Mouse (Mus musculus): ENCODE measurements around the gene Ankfn1.

Ankfn1 gene

DNA sequence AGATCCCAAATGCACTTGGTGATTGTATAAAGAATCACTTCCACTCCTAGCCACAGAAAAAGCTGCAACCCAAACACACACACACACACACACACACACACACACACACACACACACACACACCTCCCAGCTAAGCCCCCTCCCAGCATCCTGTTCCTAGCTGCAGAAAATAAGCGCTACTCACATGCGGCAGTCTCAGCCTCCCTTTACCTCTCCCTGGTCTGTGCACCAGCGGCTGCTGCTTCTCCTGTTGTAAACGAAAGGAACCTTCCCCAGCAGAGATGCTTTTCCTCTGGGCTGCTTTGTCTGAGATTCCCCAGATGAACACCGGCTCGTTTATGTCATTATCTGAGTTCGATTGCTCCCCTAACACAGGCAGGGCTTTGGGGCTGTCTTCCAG is at the start of gene Ankfn1:
TSS of gene Ankfn1 (minus strand) at position 223 of the 400 bp plus-strand sequence.
- DNase-seq (ENCODE audit: low read depth, low spot score), result no peak

GRCm38 (mm10) chr11:89823661-89824446 is 46.4 kb upstream of the Ankfn1 start:
- DNase-seq (ENCODE audit: low read depth, low spot score), result no peak

DNA sequence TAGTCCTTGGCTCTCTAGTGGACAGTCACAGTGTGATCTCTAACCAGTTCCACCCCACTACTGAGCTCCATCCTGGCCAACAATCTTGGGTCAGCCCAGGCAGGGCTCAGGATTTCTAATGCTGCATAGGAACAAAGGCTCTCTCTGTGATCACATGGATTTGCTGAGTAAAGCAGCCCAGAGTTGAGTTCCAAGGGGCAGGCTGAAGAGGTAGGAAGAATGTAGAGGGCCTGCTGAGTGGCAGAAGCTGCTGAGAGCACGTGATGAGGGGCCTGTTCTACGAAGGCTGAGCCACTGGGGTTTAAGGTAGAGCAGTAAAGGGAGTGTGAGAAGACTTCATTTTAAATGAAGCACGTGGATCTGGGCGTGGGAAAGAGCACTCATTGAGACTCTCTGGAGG is 41.1 kb upstream of the Ankfn1 start:
- DNase-seq (ENCODE audit: low read depth, low spot score), result no peak

DNA sequence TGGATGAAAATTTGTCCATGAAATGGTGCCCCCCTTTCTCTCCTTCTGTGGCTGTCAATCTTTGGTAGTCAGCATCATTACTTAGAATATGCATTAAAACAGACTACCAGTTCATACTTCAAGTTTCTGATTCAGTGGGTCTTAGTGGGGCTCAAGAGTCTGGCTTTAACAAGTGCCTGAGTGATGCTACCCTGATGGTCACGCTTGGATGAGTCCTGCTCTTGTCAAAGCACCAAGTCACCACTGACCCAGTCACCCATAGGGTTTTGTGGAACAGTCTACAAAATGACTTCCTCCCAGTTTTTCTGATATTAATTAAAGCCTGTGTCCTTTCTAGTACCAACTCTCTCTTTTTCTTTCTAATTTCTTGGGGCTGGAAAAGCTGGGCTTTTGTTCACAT is 34.0 kb upstream of the Ankfn1 start:
- no peak for DNase-seq (ENCODE audit: low read depth, low spot score)

GRCm38 (mm10) chr11:89807998-89808397 is 30.5 kb upstream of the Ankfn1 start:
- DNase-seq (ENCODE audit: low read depth, low spot score), result no peak

DNA sequence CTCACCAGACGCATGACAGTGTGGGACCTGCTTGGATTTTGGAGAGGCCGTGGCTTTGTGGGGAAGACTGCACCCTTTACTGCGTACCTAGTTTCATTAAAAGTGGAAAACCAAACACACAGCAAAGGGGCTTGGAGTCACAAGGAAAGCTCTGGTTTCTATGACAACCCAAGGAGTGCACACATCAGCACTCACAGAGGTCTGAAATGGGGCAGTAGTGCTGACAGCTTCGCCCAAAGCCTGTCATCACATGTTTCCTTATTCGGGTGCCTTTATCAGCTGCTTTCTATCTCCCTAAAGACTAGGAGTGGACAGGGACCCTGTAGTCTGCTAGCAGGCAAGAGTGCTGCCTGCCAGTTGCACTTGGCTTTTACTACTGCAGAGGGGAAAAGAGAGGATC is 27.4 kb upstream of the Ankfn1 start:
- no peak for DNase-seq (ENCODE audit: low read depth, low spot score)

DNA sequence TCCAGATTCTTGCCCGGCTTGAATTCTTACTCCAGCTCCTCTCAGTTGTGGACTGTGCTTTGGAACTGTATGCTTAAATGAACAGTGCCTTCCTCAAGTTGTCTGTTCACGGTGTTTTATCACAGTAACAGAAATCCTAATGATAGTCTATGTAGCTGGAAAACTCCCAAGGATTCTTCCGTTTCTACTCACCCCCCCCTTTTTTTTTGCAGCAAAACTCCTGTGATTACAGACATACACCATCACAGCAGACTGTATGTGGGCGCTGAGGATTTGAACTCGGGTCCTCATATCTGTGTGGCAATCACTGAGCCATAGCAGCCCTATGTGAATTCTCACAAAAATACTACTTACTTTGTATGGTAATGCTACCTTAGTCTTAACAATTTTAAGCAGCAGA is 26.5 kb upstream of the Ankfn1 start:
- DNase-seq (ENCODE audit: low read depth, low spot score), result no peak

DNA sequence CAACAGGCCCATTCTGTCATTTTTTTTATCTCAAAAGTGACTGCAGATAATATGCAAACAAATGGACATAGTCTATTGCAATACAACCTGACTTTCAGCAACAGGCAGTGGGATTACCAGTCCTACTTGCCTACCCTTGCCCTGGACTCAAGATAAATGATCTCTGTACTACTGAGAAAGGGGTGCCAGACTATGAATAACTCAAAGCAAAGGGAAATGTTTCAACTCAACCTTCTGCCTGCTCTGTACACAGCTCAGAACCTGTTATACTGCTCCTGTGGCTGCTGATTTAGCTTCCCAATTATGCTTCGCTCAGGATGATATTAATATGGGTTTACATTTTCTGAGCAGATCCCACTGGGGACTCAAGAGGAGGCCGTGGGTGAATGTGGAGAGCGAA is 15.3 kb upstream of the Ankfn1 start:
- DNase-seq (ENCODE audit: low read depth, low spot score), result no peak

DNA sequence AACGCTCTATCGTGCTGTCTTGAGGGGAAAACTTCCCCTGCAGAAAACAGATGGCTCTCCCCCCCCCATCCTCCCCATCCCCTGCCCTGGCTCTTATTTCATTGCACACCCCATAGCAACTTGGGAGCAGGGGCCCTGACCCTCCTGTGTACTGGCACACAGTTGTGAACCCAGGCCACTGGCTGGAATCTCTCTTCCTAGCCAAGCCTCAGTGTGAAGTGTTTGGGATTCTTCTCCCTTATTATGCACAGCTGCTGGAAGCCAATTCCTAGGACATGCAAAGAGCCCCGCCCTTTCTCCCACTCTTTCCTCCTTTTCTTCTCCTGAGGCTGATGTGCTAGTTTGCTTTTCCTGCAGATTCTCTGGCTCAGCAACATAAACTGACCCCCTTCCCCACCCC is 1.4 kb downstream of the Ankfn1 start:
- no peak for DNase-seq (ENCODE audit: low read depth, low spot score)

GRCm38 (mm10) chr11:89774913-89775312 is 2.5 kb downstream of the Ankfn1 start:
- DNase-seq (ENCODE audit: low read depth, low spot score), result no peak

DNA sequence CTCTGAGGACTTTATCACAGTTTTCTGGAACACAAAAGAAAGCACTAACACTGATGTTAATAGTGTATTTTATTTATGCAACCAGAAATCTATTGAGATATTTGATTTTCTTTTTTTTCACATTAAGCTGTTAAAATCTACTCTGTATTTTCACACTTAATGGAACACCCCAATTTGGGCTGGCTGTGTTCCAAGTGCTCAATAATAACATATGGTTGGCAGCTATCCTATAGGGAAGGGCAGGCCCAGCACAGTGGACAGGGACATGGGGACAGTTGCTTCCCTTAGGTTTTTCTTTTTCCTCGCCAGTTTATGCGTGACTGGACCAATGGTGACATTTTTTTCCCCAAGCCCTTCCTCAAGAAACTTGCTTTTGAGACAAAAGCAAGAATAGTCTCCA is 4.5 kb downstream of the Ankfn1 start:
- DNase-seq (ENCODE audit: low read depth, low spot score), result no peak

DNA sequence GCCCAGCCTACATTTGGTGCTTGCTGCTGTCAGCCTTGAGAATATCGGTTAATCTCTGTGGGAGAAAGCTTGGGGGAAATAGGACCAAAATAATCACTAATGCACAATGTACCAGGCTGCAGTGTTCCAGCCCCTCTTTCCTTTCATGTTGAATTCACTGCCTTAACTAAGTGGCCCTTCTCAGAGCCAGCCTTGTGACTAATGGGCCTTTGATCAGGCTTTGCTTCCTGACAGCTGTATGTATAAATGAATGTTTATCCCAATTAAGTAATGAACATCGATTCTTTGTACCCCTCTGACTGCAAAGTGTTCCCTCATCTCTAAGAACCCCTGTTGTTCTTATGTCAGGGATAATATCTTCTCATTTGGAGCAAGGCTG is 11.7 kb downstream of the Ankfn1 start:
- no peak for DNase-seq (ENCODE audit: low read depth, low spot score)

DNA sequence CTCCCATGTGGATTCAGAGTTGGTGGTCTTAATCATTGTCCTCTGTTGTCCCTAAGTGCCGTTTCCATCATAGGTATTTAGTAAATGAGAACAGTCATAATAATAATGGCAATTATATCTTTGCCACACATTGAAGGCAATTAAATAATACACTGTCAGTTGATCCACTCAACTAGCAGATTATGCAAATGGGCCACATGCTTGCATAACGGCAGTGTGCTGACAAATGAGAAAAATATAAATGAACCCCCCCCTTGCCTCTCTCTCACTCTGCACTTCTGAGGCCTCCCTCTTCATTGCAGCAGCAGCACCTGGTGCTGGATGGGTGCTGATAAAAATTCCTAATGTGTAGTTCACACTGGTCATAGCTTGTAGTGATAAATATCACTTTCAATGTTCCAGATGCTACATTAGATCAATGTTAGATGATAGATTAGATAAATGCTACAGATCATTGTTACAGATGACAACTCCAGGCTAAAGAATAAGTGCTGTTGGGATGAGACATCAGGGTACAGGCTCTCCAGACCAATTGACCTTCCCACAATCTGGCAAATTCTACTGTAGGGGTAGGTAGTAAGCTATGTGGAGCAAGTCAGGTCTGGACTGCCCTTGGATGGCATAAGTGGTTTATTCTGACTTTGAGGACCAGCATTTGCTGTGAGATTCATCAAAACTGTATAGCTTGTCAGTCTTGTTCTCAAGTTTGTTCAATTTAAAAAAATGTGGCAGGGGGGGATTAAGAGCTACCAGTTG is 12.3 kb downstream of the Ankfn1 start:
- DNase-seq (ENCODE audit: low read depth, low spot score), result no peak

GRCm38 (mm10) chr11:89733973-89734693 is 43.3 kb downstream of the Ankfn1 start:
- no peak for DNase-seq (ENCODE audit: low read depth, low spot score)

GRCm38 (mm10) chr11:89733526-89733925 is 43.9 kb downstream of the Ankfn1 start:
- DNase-seq (ENCODE audit: low read depth, low spot score), result no peak

DNA sequence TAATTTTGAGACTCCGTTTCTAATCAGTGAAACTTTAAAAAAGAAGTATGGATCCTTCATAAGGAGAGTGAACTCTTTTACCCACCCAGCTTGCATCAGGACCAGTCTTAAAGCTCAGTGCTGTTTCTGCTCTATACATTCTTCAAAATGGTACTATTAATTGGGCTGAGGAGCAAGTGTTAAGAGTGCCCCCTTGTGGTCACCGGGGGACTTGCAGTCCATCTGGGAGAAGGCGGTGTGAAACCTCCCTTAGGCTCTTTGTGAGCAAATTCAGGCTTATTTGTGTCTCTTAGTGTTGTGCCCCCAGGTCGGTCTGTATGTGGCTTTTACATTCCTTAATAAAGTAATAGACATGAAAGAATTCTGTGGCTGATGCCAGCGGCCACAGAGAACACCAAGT is 56.6 kb downstream of the Ankfn1 start:
- no peak for DNase-seq (ENCODE audit: low read depth, low spot score)

DNA sequence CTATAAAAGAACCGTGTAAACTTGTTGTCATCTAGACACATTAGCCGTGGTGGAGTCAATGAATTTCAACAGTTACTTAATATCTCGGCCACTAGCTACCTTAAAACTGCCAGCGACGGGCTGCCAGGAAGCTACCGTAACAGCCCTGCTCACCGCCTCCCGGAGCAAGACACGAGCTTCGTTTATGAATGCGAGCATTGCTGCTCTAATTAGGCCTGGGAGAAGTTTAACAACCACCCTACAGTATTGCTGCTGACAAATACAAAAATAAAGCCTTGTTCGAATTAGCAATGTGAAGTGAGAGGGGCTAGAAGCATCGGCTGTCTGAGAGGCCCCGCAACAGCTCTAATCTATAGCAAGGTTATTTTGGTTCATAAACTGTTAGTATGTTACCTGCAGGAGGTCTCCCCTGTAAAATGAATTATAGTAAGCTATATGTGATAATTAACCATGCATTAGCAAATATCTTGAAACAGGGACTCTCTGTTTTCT is 58.9 kb downstream of the Ankfn1 start:
- DNase-seq (ENCODE audit: low read depth, low spot score), result no peak

DNA sequence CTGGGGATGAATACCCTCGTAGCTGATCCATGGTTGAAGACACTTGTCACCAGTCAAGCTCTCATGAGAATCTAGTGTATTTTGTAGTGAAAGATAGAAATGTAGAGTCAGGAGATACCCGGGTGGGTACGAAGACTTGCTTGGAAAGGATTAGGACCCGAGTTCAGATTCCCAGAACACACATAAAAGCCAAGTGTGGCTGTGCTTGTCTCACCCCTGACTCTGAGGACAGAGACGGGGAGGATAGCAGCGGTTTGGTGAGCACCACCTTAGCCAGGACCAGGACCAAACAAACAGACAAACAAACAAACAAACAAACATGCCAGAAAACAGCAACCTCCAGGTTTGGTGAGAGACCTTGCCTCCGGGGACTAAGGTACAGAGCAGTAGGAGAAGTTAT is 61.1 kb downstream of the Ankfn1 start:
- no peak for DNase-seq (ENCODE audit: low read depth, low spot score)

- DNase-seq (ENCODE audit: low read depth, low spot score), result no peak
Measured at GRCm38 (mm10) chr11:89708526-89708925, 68.9 kb downstream of the Ankfn1 start.

DNA sequence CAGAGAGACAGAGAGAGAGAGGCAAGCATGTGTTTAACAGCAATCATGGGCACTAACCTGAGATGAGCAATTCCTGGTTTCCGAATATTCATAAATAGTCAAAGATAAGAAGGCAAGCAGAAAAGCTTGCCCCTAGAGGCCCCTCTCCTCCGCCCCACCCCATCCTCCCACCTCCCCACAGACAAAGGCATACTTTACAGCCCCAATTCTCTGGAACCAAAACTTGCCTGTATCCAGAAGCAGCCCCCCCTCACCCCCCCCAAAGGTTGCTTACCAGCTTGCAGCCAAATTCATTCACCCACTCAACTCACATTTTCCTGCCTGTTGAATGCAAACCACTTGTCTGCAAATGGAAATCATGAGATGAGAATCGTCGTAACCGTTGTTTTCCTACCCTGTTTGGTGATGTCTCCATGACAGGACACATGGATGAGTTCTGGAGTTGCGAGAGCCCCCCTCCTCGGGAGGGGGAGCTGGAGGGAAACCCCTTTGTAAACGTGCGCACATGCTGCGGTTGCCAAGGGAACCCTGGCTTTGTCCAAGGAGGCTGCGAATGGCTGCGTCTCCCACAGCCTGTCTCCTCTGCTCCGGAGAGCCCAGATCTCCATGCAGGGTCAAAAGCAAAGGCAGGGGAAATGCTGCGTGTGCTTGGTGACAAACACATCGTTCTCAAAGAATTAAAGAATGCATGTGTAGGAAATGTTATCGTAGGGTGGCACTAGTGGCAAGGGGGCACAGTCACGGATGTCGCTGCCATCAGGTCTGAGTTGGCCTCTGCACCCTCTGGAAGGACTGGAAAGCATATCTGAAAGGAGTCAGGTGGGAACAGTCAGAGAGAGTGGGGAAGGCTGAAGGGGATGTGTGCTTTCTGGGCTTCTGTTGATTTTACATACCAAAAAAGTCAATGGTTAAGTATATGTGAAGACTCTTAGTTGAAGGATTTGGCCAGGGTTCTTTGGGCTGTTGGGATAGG is 80.7 kb downstream of the Ankfn1 start:
- DNase-seq (ENCODE audit: low read depth, low spot score), result no peak

DNA sequence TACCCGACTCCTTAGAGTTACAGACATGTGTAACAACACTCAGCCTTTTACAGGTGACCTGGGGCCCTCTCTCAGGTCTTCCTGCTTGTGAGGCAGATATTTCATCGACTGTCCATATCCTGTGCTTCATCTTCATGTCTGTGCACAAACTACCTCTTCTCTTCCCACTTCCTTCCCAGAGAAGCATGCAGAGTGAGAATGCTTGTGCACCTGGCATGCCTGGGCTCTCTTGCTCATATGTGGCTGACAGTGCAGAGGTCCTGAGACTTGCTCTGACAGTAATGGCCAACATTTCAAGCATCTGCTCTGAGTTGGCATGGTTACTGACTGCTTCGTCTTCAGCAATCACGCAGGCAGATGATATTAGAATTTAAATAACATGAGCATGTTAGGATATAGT is 83.8 kb downstream of the Ankfn1 start:
- no peak for DNase-seq (ENCODE audit: low read depth, low spot score)
